Comparison of ENCODE assay signal across 14 mouse cellular contexts in genomic region chr13:13558251-13558650, GRCm38 (mm10).
"Had no signal": no experiment of that assay in that cellular context is flagged by ENCODE, and none has a peak within 500 bp of the region (broad histone marks: within the 10 kb centered on the region; RNA-seq: fewer than 3 reads in every experiment).

No protein-coding gene starts in this region.

- DNase-seq: lung, adult 2 months; lung, postnatal 14 days; midbrain, embryonic 14.5 days; retina, postnatal 1 day; right cerebral cortex, adult 18-20 months; right cerebral cortex, postnatal 25 days; right cerebral cortex, postnatal 4 days had no signal

- H3K4me3 ChIP-seq: lung, embryonic 15.5 days; midbrain, embryonic 10.5 days; midbrain, embryonic 12.5 days; myocyte; neural tube, embryonic 13.5 days; neural tube, embryonic 15.5 days had no signal

- ATAC-seq: midbrain, embryonic 16.5 days had no signal

- H3K36me3 ChIP-seq: lung, embryonic 15.5 days; midbrain, embryonic 10.5 days; midbrain, embryonic 12.5 days; neural tube, embryonic 13.5 days; neural tube, embryonic 15.5 days had no signal

- H3K27me3 ChIP-seq: lung, embryonic 15.5 days; neural tube, embryonic 13.5 days; neural tube, embryonic 15.5 days had no signal

- H3K9ac ChIP-seq: lung, embryonic 15.5 days; midbrain, embryonic 12.5 days; neural tube, embryonic 13.5 days; neural tube, embryonic 15.5 days had no signal

- H3K4me1 ChIP-seq: lung, embryonic 15.5 days; midbrain, embryonic 10.5 days; midbrain, embryonic 12.5 days; neural tube, embryonic 13.5 days; neural tube, embryonic 15.5 days had no signal

- H3K4me2 ChIP-seq: lung, embryonic 15.5 days; midbrain, embryonic 12.5 days; neural tube, embryonic 13.5 days; neural tube, embryonic 15.5 days had no signal

- H3K9me3 ChIP-seq: lung, embryonic 15.5 days; midbrain, embryonic 10.5 days; midbrain, embryonic 12.5 days; neural tube, embryonic 13.5 days; neural tube, embryonic 15.5 days had no signal

- H3K27ac ChIP-seq: lung, embryonic 15.5 days; midbrain, embryonic 10.5 days; midbrain, embryonic 12.5 days; neural tube, embryonic 13.5 days; neural tube, embryonic 15.5 days had no signal
